Mouse (Mus musculus): ENCODE data around the gene Tex21.

Gene Tex21

DNA sequence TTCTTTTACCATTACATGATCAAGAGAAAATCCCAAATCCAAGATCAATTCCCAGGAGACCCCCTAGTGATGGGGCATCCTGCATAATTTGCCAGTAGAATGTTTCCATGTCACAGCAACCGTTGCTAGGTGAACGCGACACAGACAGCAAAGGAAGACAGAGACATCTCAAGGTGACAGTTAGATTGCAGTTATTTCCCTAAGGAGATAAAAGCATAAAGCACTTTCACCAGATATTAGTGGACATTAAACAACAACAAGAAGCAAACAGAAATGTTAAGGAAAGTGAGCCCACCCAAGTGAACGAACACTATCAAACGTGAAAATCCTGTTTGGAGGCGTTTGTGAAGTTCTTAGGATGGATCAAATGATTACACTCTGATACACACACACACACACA is at the start of gene Tex21:
TSS of gene Tex21 (minus strand) at position 101 of the 400 bp plus-strand sequence.
- DNase-seq = no peak

DNA sequence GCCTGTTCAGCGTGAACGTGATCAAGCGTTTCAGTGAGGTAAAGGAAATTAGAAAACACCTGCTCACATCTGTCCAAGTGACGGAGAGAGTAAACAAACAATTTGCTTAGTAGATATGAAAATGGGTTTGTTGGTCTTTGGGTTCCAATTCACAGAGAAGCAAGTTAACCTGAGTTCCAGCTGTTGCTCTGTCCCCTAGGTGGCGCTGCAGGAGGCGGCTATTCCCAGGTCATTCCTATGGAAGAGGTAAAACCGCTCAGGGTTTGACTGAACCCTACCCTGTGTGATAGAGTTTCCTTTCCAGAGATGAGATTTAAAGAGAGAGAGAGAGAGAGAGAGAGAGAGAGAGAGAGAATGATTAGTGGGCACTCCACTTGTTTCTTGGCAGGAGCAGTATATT is 46.6 kb upstream of the Tex21 start:
- peak; percentile 82 to 85 for DNase-seq

DNA sequence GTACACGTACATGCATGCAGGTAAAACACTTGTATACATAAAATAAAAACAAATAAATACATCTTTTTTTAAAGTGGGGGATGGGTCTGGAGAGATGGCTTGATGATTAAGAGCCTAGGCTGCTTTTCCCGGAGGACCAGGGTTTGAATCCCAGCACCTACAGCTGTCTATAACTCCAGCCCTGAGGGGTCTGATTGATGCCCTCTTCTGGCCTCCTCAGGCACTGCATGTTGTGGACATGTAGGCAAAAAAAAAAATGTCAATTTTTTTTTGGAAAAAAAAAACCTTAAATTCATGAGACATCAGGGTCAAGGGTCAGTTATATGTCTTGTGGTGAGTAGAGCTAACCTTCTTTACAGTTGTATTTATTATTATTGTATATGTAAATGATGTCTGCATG is 43.7 kb upstream of the Tex21 start:
- DNase-seq = peak in 1 of 2 experiments; percentile 30

DNA sequence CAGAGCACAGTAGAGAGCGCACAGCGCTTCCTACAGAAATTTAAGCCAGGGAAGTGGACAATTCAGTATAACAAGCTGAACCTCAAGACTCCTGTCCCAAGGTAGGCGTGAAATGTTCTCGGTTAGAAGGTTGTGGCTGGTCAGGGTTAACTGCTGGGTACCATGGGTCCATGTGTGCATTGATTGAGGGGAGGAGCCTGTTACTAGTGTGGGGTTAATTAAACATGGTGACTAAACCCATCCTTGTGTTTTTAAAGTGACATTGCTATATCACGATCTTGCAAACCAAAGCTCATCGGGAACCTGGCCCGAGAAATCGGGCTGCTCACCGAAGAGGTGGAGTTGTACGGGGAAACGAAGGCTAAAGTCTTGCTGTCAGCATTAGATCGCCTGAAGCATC is 42.9 kb upstream of the Tex21 start:
- DNase-seq = no peak

DNA sequence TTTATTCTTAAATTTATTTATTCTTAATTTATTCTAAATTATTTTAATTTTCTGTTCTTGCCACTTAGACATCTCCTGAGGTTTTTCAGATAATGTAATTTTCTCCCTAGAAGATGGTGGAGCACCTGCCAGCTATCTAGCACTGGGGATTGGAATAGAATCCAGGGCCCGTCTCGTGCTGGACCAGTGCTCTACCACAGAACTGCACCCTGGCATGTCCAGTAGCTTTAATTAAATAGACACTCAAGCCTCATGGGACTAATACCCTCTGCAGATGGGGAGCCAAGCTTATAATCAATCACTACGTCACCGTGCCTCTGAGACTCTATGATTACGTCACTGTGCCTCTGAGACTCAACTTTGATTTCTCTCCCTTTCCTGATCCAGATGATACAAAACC is 41.9 kb upstream of the Tex21 start:
- DNase-seq = no peak

DNA sequence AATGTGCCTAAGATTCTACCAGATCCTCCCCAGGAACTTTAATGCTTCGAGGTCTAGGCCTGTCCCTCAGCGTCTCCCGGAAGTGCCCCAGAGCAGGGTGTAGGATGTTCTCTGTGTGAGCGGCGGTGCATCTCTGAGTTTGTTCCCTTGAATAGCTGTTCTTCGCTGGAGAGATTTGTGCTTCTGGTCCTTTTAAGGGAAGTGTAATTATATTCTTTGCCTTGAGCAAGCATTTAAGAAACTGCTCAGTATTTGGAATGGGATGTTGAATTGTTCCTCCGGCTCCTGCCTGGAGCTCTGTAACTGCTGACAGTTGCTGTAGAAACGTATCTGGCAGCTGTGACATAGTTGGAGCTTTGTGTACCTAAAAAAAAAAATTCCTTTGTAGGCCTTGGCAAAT is 41.4 kb upstream of the Tex21 start:
- DNase-seq = no peak

DNA sequence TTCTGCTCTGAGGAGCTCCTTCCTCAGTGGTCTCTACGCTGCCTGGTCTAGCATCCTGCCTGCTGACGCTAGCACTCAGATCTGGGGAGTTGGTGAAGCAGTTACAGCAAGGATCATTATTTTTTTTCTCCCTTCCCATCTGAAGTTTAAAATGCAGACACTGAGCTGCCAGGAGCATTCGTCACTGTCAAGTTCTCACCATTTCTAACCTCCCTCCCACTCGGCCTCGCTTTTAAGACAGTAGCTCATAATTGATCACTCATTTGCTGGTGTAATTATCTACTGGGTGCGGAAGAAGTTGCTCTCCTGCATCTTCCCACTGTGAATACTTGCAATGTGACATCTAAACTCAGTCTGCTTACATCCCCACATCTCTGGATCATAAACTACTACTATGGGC is 38.9 kb upstream of the Tex21 start:
- no peak for DNase-seq

DNA sequence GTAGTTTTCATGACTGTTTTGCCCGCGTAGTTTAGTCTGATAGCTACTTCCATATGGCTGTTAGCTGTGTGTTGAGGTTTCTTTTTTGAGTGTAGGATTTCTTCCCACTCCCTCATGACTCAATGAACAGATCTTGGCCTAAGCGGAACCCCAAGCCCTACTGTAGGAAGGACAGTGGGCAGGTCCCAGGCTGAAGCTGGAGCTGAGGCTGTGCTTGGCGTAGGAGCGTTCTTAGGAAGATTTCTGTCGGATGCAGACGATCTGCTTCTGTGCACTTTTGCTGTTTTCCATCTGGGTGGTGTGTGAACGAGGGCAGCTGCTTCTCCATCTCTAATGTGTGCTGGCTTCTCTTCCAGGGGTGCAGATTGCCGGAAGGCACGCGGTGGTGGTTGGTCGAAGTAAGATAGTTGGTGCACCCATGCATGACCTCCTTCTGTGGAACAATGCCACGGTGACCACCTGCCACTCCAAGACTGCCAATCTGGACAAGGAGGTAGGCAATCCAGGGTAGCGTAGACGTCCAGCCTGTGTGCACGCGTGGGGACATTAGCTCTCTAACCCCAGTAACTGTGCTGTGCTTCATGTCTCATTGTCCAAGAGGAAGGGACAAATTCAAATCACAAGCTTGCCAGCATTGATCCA is 36.1 kb upstream of the Tex21 start:
- no peak for DNase-seq

DNA sequence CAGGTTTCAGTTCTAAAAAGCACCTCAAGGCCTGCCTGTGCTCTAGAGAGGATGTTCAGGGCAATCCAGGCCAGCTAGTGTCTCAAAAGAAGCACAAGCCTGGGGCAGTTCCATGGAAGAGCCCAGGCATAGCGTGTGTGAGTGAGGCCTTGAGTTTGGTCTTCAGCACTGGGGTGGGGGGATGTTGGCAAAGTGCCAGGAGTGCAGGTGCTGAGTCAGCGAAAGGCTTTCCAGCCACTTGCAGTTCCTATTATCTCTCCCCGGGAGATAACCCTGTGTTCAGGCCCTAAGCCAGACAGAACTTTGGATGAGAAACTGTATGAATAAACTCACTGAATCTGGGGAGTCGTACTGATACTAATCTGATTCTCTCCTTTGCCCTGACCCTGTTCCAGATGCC is 35.6 kb upstream of the Tex21 start:
- peak in 1 of 2 experiments; percentile 13 for DNase-seq

DNA sequence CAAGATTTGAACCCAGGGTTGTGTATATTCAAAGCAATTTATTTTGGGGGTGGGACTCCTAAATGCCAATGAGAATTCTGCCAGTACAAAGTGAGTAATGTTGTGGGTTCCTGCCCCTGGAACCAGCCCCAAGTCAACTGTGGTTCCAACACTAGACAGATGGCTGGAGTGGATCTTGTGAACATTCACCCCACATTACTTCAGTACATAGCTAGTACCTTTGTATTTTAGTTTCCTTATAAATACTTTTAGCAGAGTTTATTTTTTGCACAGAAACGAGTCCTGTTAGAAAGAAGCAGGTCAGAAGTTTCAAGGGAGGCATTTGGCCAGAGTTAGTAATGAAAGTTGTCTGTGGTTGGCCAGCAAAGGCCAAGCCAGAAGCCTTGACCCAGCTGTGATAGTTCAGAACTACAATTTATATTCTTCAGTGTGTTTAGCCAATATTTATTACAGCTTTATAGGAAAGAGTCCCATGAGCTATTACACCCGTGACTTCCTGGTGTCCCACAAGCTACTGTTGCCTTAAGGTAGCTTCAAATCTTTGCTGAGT is 34.6 kb upstream of the Tex21 start:
- no peak for DNase-seq

DNA sequence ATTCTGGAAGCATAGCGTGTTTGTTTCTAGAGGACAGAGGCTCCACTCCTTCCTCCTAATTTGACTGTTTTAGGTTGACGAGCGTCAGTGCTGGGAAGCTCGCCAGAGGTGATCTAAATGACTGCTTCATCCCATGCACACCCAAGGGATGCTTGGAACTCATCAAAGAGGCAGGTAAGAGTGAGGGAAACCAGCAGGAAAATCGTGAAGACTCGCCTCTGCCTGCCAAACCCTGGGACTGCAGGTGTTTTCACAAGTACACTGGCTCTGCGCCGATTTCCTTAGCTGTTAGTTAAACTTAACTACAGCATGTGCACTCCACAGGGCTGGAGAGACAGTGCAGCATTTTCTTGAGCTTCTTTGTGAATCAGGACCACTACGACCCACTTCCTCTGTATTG is 34.0 kb upstream of the Tex21 start:
- DNase-seq = no peak

DNA sequence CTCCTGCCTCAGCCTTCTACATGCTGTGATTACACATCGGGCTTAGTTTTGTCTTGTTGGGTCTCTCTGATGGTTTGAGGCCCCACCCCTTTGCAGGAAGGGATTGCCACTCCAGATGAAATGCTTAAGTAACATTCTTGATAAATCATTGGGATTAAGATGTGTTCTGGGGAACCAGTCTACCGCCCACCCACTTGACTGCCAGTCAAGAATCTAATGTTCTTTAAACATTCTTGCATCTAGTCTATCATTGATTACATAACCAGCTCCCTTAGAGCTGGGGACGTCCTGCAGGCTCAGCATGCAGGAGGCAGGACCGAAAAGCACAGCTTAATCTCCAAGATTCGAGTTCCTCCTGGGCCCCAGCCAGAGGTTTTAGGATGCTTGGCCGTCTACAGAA is 31.7 kb upstream of the Tex21 start:
- no peak for DNase-seq

DNA sequence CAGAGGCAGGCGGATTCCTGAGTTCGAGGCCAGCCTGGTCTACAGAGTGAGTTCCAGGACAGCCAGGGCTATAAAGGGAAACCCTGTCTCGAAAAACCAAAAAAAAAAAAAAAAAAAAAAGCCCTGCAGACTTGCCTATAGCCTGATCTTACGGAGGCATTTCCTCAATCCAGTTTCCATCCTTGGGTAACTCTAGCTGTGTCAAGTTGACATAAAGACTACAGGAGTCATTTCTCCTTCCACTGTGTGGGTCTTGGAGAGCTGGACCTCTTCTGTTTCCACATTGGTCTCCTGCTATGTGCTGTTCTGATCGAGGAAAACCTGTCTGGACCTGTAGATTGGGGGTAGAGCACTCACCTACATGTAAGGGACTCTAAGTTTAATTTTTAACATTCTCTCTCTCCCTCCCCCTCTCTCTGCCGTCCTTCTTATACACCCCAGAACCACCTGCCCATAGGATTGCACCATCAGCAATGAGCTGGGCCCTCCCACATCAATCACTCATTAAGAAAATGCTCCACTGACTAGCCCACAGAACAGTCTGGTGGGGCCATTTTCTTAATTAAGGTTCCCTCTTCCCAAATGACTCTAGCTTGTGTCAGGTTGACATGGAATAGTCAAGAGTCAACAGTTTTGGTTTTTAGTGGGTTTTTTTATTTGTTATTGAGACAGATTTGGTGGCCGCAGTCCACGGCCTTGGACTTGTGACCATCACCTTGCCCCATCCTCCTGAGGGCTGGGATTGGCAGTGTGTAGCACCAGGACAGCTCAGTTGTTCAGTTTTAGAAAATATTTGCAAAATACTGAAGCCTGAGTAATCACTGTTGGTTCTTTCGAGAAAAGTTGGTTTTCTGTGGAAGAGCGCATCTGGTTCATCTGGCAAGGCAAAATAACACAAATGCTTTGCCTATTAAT is 26.3 kb upstream of the Tex21 start:
- no peak for DNase-seq

DNA sequence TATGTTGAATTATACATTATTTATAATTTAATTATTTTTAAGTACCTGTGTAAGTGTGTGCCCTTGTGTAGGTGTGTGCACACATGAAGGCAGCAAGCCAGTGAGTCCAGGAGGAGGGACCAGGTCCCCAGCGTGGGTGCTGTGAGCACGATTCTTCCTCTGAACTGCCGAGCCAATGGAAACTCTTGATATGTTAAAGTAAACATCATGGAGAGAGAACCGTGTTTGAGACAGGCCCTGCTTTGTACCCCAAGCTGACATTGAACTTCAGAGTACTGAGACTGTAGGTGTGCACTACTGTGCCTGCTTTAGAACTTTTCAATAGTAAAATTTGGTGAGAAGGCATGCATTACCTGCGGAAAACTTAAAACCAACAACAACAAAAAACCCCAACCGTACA is 25.0 kb upstream of the Tex21 start:
- DNase-seq = no peak

DNA sequence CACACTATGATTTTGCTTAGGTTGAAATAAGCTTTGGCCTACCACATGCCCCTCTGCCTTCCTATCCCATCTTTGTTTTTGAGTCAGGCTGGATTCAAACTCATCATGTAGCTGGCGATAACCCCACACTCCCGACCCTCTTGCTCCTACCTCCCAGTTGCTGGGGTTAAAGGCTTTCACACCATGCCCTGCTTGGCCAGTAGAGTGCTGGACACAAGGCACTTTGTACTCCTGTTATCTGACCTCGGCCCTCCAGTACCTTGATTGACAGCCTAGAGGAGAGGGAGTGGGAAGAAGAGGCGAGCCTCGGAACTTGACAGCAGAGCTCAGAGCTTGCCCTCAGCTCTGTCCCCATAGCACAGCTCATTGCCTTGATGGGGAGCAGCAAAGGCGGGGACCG is 22.6 kb upstream of the Tex21 start:
- no peak for DNase-seq

DNA sequence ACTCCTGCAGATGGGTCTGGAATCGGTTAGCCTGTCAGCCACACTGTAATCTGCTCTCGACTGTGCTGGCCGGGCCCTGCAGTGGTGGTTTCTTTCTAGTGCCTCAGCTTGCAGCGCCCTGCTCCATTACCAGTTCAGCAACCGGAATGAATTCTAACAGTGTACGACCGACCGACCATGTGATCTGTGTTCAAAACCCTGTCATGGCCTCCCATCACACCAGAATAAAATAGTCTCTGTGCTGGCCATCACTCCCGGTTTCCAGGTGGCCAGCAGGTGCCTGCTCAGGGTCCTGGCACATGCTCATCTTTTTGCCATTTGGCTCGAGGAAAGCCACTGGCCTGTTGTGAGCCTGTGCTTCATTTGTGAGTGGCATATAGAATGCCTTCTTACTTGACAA is 22.1 kb upstream of the Tex21 start:
- DNase-seq = no peak

DNA sequence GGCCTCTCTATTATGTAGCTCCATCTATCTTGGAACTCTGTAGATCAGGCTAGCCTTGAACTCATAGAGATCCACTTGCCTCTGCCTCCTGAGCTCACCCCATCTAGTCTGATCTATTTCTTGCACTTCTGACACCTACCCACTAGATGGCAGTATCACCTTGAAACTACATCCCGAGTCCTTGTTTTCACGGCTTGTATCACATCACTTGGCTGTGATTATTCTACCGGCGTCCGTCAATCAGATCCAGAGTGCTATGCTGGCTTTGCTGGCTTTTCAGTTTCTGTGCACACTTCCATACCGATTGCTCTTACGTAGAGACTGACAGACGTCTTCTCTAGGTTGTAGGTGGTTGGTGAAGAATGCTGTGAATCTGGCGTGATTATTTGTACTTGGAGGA is 20.3 kb upstream of the Tex21 start:
- DNase-seq = peak in 1 of 2 experiments; percentile 27

DNA sequence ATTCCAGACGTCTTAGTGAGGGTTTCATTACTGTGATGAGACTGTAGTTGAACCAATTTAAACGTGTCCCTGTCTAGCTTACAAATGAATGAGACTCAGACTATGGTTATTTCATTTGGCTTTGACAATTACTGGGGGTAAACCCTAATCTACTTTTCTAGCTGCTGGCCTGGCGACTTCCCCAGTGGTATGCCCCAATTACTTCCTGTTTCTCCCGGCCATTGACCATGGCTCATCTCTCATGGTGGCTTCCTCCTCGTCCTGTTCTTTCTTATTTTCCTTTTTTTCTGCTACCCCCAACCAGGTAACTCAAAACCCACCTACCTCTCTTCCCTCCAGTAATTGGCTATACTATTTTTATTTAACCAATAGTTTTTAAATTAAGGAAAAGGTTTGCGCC is 18.5 kb upstream of the Tex21 start:
- no peak for DNase-seq

DNA sequence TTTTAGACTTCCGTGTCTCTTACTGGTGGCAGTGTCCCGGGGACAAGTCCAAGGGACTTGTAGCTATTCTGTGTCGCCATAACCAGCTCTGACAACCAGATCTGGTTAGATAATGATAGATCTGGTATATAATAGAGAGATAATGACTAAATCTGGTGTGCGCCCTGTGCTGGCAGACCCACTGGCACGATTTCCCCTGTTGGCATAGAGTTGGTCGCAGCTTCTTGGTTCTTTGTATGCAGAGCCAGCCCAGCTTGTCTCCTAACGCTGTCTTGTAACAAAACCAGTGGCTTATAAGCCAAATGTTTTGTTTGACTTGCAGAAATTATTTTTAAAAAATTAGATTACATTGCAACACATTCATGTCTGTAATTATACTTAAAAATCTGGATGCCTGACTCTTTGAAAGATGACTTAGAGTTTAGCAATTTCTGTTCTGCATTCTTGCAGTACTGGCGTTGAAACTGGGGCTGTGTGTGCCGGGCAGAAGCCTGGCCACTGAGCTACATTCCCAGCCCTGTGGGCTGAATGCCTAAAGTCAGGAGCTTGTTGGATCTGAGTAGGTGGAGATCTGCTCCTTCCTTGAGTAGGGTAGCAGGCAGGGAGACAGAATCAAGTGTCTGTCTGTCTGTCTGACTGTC is 17.9 kb upstream of the Tex21 start:
- DNase-seq = no peak

DNA sequence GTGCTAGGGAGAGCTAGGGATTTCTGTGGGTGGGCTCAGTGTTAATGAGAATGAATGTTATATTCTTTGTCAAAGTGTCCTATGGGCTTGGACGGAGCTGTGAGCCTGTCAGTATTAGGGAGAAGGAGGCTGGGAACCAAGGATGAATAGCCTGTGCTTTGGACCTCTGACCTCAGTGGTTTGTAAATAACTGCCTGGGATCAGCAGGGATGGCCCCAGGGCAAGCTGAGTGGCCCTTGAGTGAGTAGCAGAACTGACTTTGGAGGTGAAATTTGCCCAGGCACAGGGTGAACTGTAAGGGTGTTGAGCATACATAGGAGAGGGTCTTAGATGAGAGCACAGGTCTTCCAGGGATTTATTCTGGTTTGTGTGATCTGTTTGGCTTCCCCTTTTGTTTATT is 17.3 kb upstream of the Tex21 start:
- DNase-seq = no peak

DNA sequence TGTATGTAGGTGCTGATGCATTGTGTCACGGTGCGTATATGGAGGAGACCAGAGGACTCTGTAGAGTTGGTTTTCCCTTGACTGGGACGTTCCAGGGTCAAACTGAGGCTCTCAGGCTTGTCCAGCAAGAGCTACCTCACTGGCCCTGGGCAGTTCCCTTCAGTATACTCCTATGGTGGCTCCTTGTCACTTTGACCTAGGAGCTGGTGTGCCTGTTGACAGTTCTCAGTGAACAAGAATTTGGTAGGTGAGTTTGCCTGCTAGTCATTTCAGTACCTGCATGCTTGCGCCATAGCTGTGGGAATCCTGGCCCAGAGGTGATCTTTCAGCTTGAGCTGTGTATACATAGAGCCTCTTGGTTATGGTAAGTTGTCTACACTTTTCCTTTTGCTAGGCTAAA is 16.4 kb upstream of the Tex21 start:
- no peak for DNase-seq

DNA sequence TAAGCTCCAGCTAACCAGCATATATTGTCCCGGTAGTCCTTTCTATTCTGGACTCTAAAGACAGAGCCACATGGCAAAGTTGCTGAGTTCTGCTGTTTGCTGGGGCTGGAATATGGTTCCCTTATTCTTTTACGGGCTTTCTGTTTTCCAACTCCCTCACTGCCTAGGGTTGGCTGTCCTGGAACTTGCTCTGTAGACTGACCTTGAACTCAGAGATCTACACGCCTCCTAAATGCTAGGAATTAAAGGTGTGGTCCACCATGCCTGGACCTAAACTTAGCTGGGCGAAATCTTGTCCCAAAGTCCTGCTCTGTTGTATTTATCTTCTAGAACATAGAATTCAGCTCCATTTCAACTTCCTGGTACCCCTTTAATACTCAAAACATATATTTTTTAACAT is 15.0 kb upstream of the Tex21 start:
- no peak for DNase-seq

DNA sequence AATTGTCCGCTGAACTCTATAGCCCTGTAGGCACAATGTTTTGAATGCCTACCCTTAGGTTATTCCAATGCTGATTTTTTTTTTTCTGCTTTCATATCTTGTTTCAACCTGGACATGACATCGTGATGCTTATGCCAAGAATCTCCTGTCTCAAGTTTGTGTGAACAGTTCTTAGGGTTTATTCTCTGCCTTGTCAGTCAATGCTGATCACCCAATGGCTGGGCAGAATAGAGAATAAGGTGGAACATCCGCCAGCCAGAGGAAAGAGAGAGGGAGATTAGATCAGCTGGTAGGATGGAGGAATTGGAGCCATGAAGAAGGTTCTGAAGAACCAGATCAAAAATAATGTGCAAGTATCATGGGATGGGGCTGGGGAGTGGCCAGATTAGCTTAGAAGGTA is 14.1 kb upstream of the Tex21 start:
- no peak for DNase-seq

Data from kidney, postnatal 4 days (tissue).